Mouse (Mus musculus) MEL (cell line): ENCODE measurements around the gene Pdpn. TPM values are rescaled to one million over a fixed set of nuclear protein-coding genes. Genes with fewer than 3 reads are reported as not detected.

Source experiments
- DNase-seq: peaks from one replicate; pipeline ENCODE4 v3.0.0; 2011; ENCODE audit warnings: low read depth, low spot score
- H3K27ac ChIP-seq: 2 replicates; pipeline ENCODE4 v1.5.1; 2012; ENCODE audit warnings: low read depth, mild to moderate bottlenecking, control low read depth, low read length, moderate library complexity; ENCODE audit not compliant: control insufficient read depth
- H3K27me3 ChIP-seq, 2 experiments: fragments of 150-350 bp in 1 of 2; sonication (generic) in 1 of 2; 2 replicates each; pipeline ENCODE4 v1.6.1; 2012; ENCODE audit warnings: low read length in 2 of 2, mild to moderate bottlenecking in 2 of 2, improper control_type of control experiment in 1 of 2, moderate library complexity in 1 of 2; ENCODE audit not compliant: insufficient read depth in 2 of 2, control insufficient read depth in 1 of 2
- H3K36me3 ChIP-seq, 2 experiments: 2 replicates each; pipeline ENCODE4 v1.6.1; 2012 to 2014; ENCODE audit warnings: low read length in 2 of 2, improper control_type of control experiment in 1 of 2, inconsistent platforms in 1 of 2, mild to moderate bottlenecking in 1 of 2; ENCODE audit not compliant: insufficient read depth in 2 of 2, control insufficient read depth in 1 of 2
- H3K4me1 ChIP-seq, 2 experiments: fragments of 150-350 bp in 1 of 2; sonication (generic) in 1 of 2; 2 replicates each; pipeline ENCODE4 v1.6.1; 2012; ENCODE audit warnings: low read length in 2 of 2, improper control_type of control experiment in 1 of 2, mild to moderate bottlenecking in 1 of 2; ENCODE audit not compliant: insufficient read depth in 2 of 2, control insufficient read depth in 1 of 2
- H3K4me3 ChIP-seq, 2 experiments: fragments of 150-350 bp in 1 of 2; sonication (generic) in 1 of 2; 2 replicates each; pipeline ENCODE4 v1.5.1; 2012; ENCODE audit warnings: low read depth in 2 of 2, low read length in 2 of 2, mild to moderate bottlenecking in 2 of 2, moderate library complexity in 2 of 2, control low read depth in 1 of 2, improper control_type of control experiment in 1 of 2; ENCODE audit not compliant: control insufficient read depth in 1 of 2, insufficient read depth in 1 of 2
- H3K79me2 ChIP-seq: 2 replicates; pipeline ENCODE4 v1.6.1; 2012; ENCODE audit warnings: mild to moderate bottlenecking, low read length, moderate library complexity; ENCODE audit not compliant: control insufficient read depth, poor library complexity, insufficient read depth
- H3K9ac ChIP-seq: 2 replicates; pipeline ENCODE4 v1.6.1; 2012; ENCODE audit warnings: low read depth, mild to moderate bottlenecking, control low read depth, low read length, moderate library complexity; ENCODE audit not compliant: control insufficient read depth, poor library complexity, severe bottlenecking
- H3K9me3 ChIP-seq: fragments of 150-350 bp; sonication (generic); replicated peaks from 2 replicates; pipeline ENCODE4 v1.6.1; 2012; ENCODE audit warnings: mild to moderate bottlenecking, low read length, improper control_type of control experiment, moderate library complexity; ENCODE audit not compliant: insufficient read depth
- CHD1 ChIP-seq: IDR thresholded peaks from 2 replicates; pipeline ENCODE4 v1.6.1; 2012; ENCODE audit warnings: low read depth, mild to moderate bottlenecking, inconsistent platforms, low read length, improper control_type of control experiment
- GATA1 ChIP-seq: IDR thresholded peaks from 2 replicates; pipeline ENCODE4 v1.6.1; 2011; ENCODE audit warnings: low read depth, low read length, improper control_type of control experiment
- HCFC1 ChIP-seq: IDR thresholded peaks from 2 replicates; pipeline ENCODE4 v1.6.1; 2012; ENCODE audit warnings: low read depth, mild to moderate bottlenecking, inconsistent platforms, low read length, improper control_type of control experiment, moderate library complexity
- MAZ ChIP-seq: IDR thresholded peaks from 2 replicates; pipeline ENCODE4 v1.6.1; 2012; ENCODE audit warnings: low read depth, mild to moderate bottlenecking, inconsistent platforms, low read length, improper control_type of control experiment
- MYC ChIP-seq: IDR thresholded peaks from 2 replicates; pipeline ENCODE4 v1.6.1; 2011; ENCODE audit warnings: low read depth, mild to moderate bottlenecking, low read length, improper control_type of control experiment, moderate library complexity
- NRF1 ChIP-seq: IDR thresholded peaks from 2 replicates; pipeline ENCODE4 v1.6.1; 2014; ENCODE audit warnings: low read depth, mild to moderate bottlenecking, inconsistent platforms, low read length, improper control_type of control experiment, moderate library complexity; ENCODE audit not compliant: poor library complexity, insufficient read depth, severe bottlenecking
- POLR2AphosphoS5 ChIP-seq: IDR thresholded peaks from 2 replicates; pipeline ENCODE4 v1.6.1; 2012; ENCODE audit warnings: low read depth, borderline replicate concordance, mild to moderate bottlenecking, inconsistent platforms, low read length, moderate library complexity, mixed read lengths
- SIN3A ChIP-seq: IDR thresholded peaks from 2 replicates; pipeline ENCODE4 v1.6.1; 2012; ENCODE audit warnings: low read length, improper control_type of control experiment, inconsistent platforms
- TAL1 ChIP-seq: IDR thresholded peaks from 2 replicates; pipeline ENCODE4 v1.6.1; 2012; ENCODE audit warnings: mild to moderate bottlenecking, inconsistent platforms, low read length, moderate library complexity, mixed read lengths
- TCF12 ChIP-seq: IDR thresholded peaks from 2 replicates; pipeline ENCODE4 v1.6.1; 2014; ENCODE audit warnings: low read depth, mild to moderate bottlenecking, inconsistent platforms, low read length, improper control_type of control experiment, moderate library complexity
- polyA plus RNA-seq, 2 experiments: library from polyadenylated mRNA; stranded (reverse) in 1 of 2; unstranded in 1 of 2; fragments of >175 nt in 1 of 2; fragments of >200 nt in 1 of 2; gene quantifications; 2 replicates each; pipeline versions ENCODE4 v1.2.1 to v1.2.4; 2012; ENCODE audit warnings: low replicate concordance in 2 of 2, low read depth in 1 of 2; ENCODE audit not compliant: insufficient read length in 2 of 2, insufficient read depth in 1 of 2, missing spikeins in 1 of 2
- total RNA-seq: library from RNA; depleted of rRNA; stranded (reverse); fragments of 300-350 nt; gene quantifications from 2 replicates; pipeline ENCODE4 v1.2.3, GENCODE M21; 2012

Gene Pdpn
- total and polyA plus RNA-seq, 3 experiments, result not detected

- TF ChIP-seq POLR2AphosphoS5, result no peak
- no peak for TF ChIP-seq NRF1
- no peak for TF ChIP-seq TCF12
- no peak for TF ChIP-seq MAZ
- no peak for TF ChIP-seq MYC
- TF ChIP-seq, all 39 proteins: peak for 0
- Histone ChIP-seq H3K4me1 (no peaks in the 10 kb centered on the region), H3K27ac (no peak overlapping the region), H3K27me3 (no peaks in the 10 kb centered on the region; a peak in 1 of 4 replicates), H3K36me3 (no peaks in the 10 kb centered on the region), H3K4me3 (no peak overlapping the region), H3K9ac (no peak overlapping the region), H3K9me3 (no peaks in the 10 kb centered on the region), H3K79me2 (no peaks in the 10 kb centered on the region)
- DNase-seq, result no peak
Measured at GRCm38 (mm10) chr4:143271571-143271970, 27.8 kb downstream of the Pdpn start.

GRCm38 (mm10) chr4:143270903-143271302 is 28.5 kb downstream of the Pdpn start:
- Histone ChIP-seq H3K36me3 (no peaks in the 10 kb centered on the region), H3K4me1 (no peaks in the 10 kb centered on the region), H3K9ac (no peak overlapping the region), H3K4me3 (no peak overlapping the region), H3K9me3 (no peaks in the 10 kb centered on the region), H3K27me3 (no peaks in the 10 kb centered on the region; a peak in 1 of 4 replicates), H3K79me2 (no peaks in the 10 kb centered on the region), H3K27ac (no peak overlapping the region)
- TF ChIP-seq HCFC1 (no peak), GATA1 (no peak), SIN3A (no peak), TAL1 (no peak), CHD1 (no peak)
- no peak for DNase-seq

GRCm38 (mm10) chr4:143262696-143263095 is 36.7 kb downstream of the Pdpn start:
- Histone ChIP-seq H3K79me2 (peaks cover 1% of the 10 kb centered on the region; the same call in 1 of the 2 replicates), H3K27ac (no peak overlapping the region), H3K36me3 (peaks cover 0 to 7% of the 10 kb centered on the region in 2 experiments; a peak in 2 of 4 replicates), H3K9ac (no peak overlapping the region), H3K9me3 (no peaks in the 10 kb centered on the region), H3K4me1 (peaks cover 0 to 6% of the 10 kb centered on the region in 2 experiments; a peak in 3 of 4 replicates), H3K4me3 (no peak overlapping the region), H3K27me3 (no peaks in the 10 kb centered on the region)
- TF ChIP-seq TAL1, result no peak
- DNase-seq, result no peak
